8 mouse cellular contexts compared by ENCODE assay signal in the genomic region with DNA sequence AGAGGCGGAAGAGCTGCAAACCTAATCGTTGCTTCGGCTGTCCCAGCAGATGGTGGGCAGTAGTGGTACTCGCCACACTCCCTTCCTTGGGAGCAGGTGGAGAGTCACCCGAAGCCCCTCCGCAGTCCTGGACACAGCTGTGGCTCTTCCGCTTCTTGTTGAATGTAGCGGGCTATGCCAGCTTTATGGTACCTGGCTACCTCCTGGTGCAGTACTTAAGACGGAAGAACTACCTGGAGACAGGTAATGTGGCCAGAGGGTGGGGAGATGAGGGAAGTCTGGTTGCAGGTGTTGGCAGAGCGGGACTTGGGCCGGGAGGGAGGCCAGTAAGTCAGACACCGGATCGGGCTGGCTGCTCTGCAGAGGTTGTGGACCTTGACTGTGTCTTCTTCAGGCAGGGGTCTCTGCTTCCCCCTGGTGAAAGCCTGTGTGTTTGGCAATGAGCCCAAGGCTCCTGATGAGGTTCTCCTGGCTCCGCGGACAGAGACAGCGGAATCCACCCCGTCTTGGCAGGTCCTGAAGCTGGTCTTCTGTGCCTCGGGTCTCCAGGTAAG. TPM values are rescaled to one million over a fixed set of nuclear protein-coding genes. Genes with fewer than 3 reads are reported as not detected.
DNase-seq lines count a peak whose midpoint lies in the region; ATAC-seq and TF ChIP-seq lines count a peak whose summit lies in the region.

No protein-coding gene starts in this region.

- H3K4me3 ChIP-seq in thymus, adult 2 months (ENCODE audit: control insufficient read depth, insufficient read depth, low read length) = peak overlapping the region; percentile 88
- H3K4me3 ChIP-seq in limb, embryonic 10.5 days = peak overlapping the region; percentile 87

- no peaks in the 10 kb centered on the region for H3K9me3 ChIP-seq in limb, embryonic 10.5 days (replicated peaks)

- DNase-seq in cerebellum, adult 9-10 months = peak; percentile 62
- no peak for DNase-seq in thymus, adult 2 months
- no peak for DNase-seq in thymus, postnatal 25 days
- DNase-seq in limb, embryonic 10.5 days (ENCODE audit: low spot score) = no peak
- DNase-seq in retina, postnatal 1 day = peak; percentile 38
- DNase-seq in urinary bladder, postnatal 36 days (ENCODE audit: low spot score in 2 of 2) = no peak
- DNase-seq in thymus, adult 18-20 months = no peak

- TF ChIP-seq POLR2A in thymus, adult 2 months (IDR thresholded peaks at IDR 0.05; ENCODE audit: control insufficient read depth, extremely low read depth, insufficient read depth, low read length, poor library complexity) = no peak

- peaks cover 39% of the 10 kb centered on the region for H3K36me3 ChIP-seq in thymus, adult 2 months (ENCODE audit: control insufficient read depth, insufficient read depth, low read length)
- H3K36me3 ChIP-seq in limb, embryonic 10.5 days = peaks cover 46% of the 10 kb centered on the region

- no peak for ATAC-seq in cerebellum, adult (ENCODE audit: insufficient number of reproducible peaks, low FRiP score, low TSS enrichment)

- H3K4me1 ChIP-seq in thymus, adult 2 months (replicated peaks; ENCODE audit: control insufficient read depth, insufficient read depth, low read length) = peaks cover 14% of the 10 kb centered on the region
- H3K4me1 ChIP-seq in limb, embryonic 10.5 days = peaks cover 20% of the 10 kb centered on the region

- no peak for TF ChIP-seq CTCF in thymus, adult 2 months (IDR thresholded peaks at IDR 0.05; ENCODE audit: borderline replicate concordance, control insufficient read depth, extremely low read depth, insufficient read depth, low read length, poor library complexity)

- no peaks in the 10 kb centered on the region for H3K27me3 ChIP-seq in thymus, adult 2 months (ENCODE audit: control insufficient read depth, insufficient read depth, low read length)
- no peaks in the 10 kb centered on the region for H3K27me3 ChIP-seq in limb, embryonic 10.5 days (ENCODE audit: low read depth, poor library complexity, severe bottlenecking)

- no peak overlapping the region; the same call in 1 of the 2 replicates for H3K27ac ChIP-seq in thymus, adult 2 months (ENCODE audit: control insufficient read depth, insufficient read depth, low read length)
- H3K27ac ChIP-seq in limb, embryonic 10.5 days = peak overlapping the region; percentile 95

- WGBS in thymus, adult 2 months = 17% methylated on average over 18 of the region's 18 CpGs
- WGBS in limb, embryonic 10.5 days = 18% methylated on average over 18 of the region's 18 CpGs

RNA-seq across cellular contexts. Expression of gene Slc35b2, which starts 0.9 kb away (rescaled TPM):
- polyA plus RNA-seq in thymus, adult 2 months (2012; rRNA removed) = 135 and 137 TPM in 2 replicates
- polyA plus RNA-seq in limb, embryonic 10.5 days (2016; fragmentation: Nextera tagmentation; extraction: Ambion mirVana) = 102 and 105 TPM in 2 replicates

RNA-seq across cellular contexts. Expression of gene Hsp90ab1, which starts 8.5 kb away (rescaled TPM):
- polyA plus RNA-seq in thymus, adult 2 months (2012; rRNA removed) = 455 and 506 TPM in 2 replicates
- polyA plus RNA-seq in limb, embryonic 10.5 days (2016; fragmentation: Nextera tagmentation; extraction: Ambion mirVana) = 2,007 and 2,405 TPM in 2 replicates

RNA-seq across cellular contexts. Expression of gene Nfkbie, which starts 9.1 kb away (rescaled TPM):
- 64.5 and 77.4 TPM in 2 replicates for polyA plus RNA-seq in thymus, adult 2 months (2012; rRNA removed)
- polyA plus RNA-seq in limb, embryonic 10.5 days (2016; fragmentation: Nextera tagmentation; extraction: Ambion mirVana) = 5.1 and 5.2 TPM in 2 replicates

RNA-seq across cellular contexts. Expression of gene Tmem151b, which starts 15.1 kb away (rescaled TPM):
- polyA plus RNA-seq in thymus, adult 2 months (2012; rRNA removed) = 44.6 and 65.5 TPM in 2 replicates
- 4.1 and 6.8 TPM in 2 replicates for polyA plus RNA-seq in limb, embryonic 10.5 days (2016; fragmentation: Nextera tagmentation; extraction: Ambion mirVana)

RNA-seq across cellular contexts. Expression of gene Slc29a1, which starts 34.8 kb away (rescaled TPM):
- polyA plus RNA-seq in thymus, adult 2 months (2012; rRNA removed) = 358 and 385 TPM in 2 replicates
- 40.3 and 41.6 TPM in 2 replicates for polyA plus RNA-seq in limb, embryonic 10.5 days (2016; fragmentation: Nextera tagmentation; extraction: Ambion mirVana)

Comparison
In these comparisons a context has a peak if more than half of its experiments do, and no peak if none do; other contexts are left out.
1. DNase-seq: peak in cerebellum, adult 9-10 months (single experiment) and retina, postnatal 1 day (single experiment); none in thymus, adult 2 months (single experiment), thymus, postnatal 25 days (single experiment), limb, embryonic 10.5 days (single experiment), urinary bladder, postnatal 36 days (0 of 2) and thymus, adult 18-20 months (0 of 2).
2. RNA of gene Nfkbie, which starts 9.1 kb away (polyA plus RNA-seq): 64.5 to 77.4 TPM in thymus, adult 2 months; 5.1 to 5.2 TPM in limb, embryonic 10.5 days; every median in the first group is over 10 times any median in the second.